Mouse (Mus musculus): ENCODE results near the gene Rbm47. TPM values are rescaled to one million over a fixed set of nuclear protein-coding genes. Genes with fewer than 3 reads are reported as not detected.

Rbm47 gene
- total RNA-seq, 2 experiments from 2014 or later: 0.80 to 0.84 TPM

GRCm38 (mm10) chr5:66166931-66167330, 6.0 kb downstream of the Rbm47 start:
- intact Hi-C loops (cut with DNase I; ENCODE audit: low total_unique reads): no loop called here
- DNase-seq: no peak

- intact Hi-C loops (cut with DNase I; ENCODE audit: low total_unique reads): no loop called here
- no peak for DNase-seq
Observed at GRCm38 (mm10) chr5:66166193-66166629, 6.7 kb downstream of the Rbm47 start.

- intact Hi-C loops (cut with DNase I; ENCODE audit: low total_unique reads): no loop called here
- DNase-seq: no peak
Observed at GRCm38 (mm10) chr5:66165748-66166147, 7.2 kb downstream of the Rbm47 start.

GRCm38 (mm10) chr5:66156431-66156962, 16.4 kb downstream of the Rbm47 start:
- intact Hi-C loops (cut with DNase I; ENCODE audit: low total_unique reads): no loop called here
- DNase-seq: no peak

- intact Hi-C loops (cut with DNase I; ENCODE audit: low total_unique reads): no loop called here
- DNase-seq: no peak
Observed at GRCm38 (mm10) chr5:66154616-66155015, 18.3 kb downstream of the Rbm47 start.

GRCm38 (mm10) chr5:66153486-66153885, 19.4 kb downstream of the Rbm47 start:
- intact Hi-C loops (cut with DNase I; ENCODE audit: low total_unique reads): no loop called here
- DNase-seq: no peak

GRCm38 (mm10) chr5:66151301-66152188, 21.4 kb downstream of the Rbm47 start:
- intact Hi-C loops (cut with DNase I; ENCODE audit: low total_unique reads): no loop called here
- no peak for DNase-seq

- intact Hi-C loops (cut with DNase I; ENCODE audit: low total_unique reads): no loop called here
Observed at GRCm38 (mm10) chr5:66150706-66151300, 22.1 kb downstream of the Rbm47 start.

GRCm38 (mm10) chr5:66150106-66150705, 22.7 kb downstream of the Rbm47 start:
- no peak for DNase-seq
- intact Hi-C loops (cut with DNase I; ENCODE audit: low total_unique reads): no loop called here

More at GRCm38 (mm10) chr5:66150706-66151300, 22.1 kb downstream of the Rbm47 start:
- DNase-seq: peak; percentile 55

GRCm38 (mm10) chr5:66149571-66149970, 23.3 kb downstream of the Rbm47 start:
- no peak for DNase-seq
- intact Hi-C loops (cut with DNase I; ENCODE audit: low total_unique reads): no loop called here

- intact Hi-C loops (cut with DNase I; ENCODE audit: low total_unique reads): no loop called here
- no peak for DNase-seq
Observed at GRCm38 (mm10) chr5:66149111-66149510, 23.8 kb downstream of the Rbm47 start.

GRCm38 (mm10) chr5:66147313-66147712, 25.6 kb downstream of the Rbm47 start:
- intact Hi-C loops (cut with DNase I; ENCODE audit: low total_unique reads): no loop called here
- no peak for DNase-seq

GRCm38 (mm10) chr5:66145583-66145982, 27.3 kb downstream of the Rbm47 start:
- intact Hi-C loops (cut with DNase I; ENCODE audit: low total_unique reads): no loop called here
- DNase-seq: no peak

- DNase-seq: no peak
- intact Hi-C loops (cut with DNase I; ENCODE audit: low total_unique reads): no loop called here
Observed at GRCm38 (mm10) chr5:66143093-66144032, 29.6 kb downstream of the Rbm47 start.

GRCm38 (mm10) chr5:66141474-66141873, 31.4 kb downstream of the Rbm47 start:
- no peak for DNase-seq
- intact Hi-C loops (cut with DNase I; ENCODE audit: low total_unique reads): no loop called here

- intact Hi-C loops (cut with DNase I; ENCODE audit: low total_unique reads): no loop called here
- no peak for DNase-seq
Observed at GRCm38 (mm10) chr5:66139634-66140295, 33.2 kb downstream of the Rbm47 start.

GRCm38 (mm10) chr5:66139171-66139570, 33.7 kb downstream of the Rbm47 start:
- intact Hi-C loops (cut with DNase I; ENCODE audit: low total_unique reads): no loop called here
- no peak for DNase-seq

- DNase-seq: no peak
- intact Hi-C loops (cut with DNase I; ENCODE audit: low total_unique reads): no loop called here
Observed at GRCm38 (mm10) chr5:66138597-66138996, 34.3 kb downstream of the Rbm47 start.

GRCm38 (mm10) chr5:66137250-66137649, 35.7 kb downstream of the Rbm47 start:
- intact Hi-C loops (cut with DNase I; ENCODE audit: low total_unique reads): no loop called here
- DNase-seq: no peak

Data from gastrocnemius, postnatal 14 days (tissue).